Mouse (Mus musculus) monocyte, adult 5-6 weeks (primary cell): Measurements from ENCODE around the gene Odf2. TPM values are rescaled to one million over a fixed set of nuclear protein-coding genes. Genes with fewer than 3 reads are reported as not detected.

Source experiments
- ATAC-seq: fragments of 153-309, 156-312 bp; replicated peaks from 2 replicates; pipeline ENCODE4 v1.8.0; 2017; ENCODE audit warnings: mild to moderate bottlenecking; ENCODE audit not compliant: low TSS enrichment, insufficient number of reproducible peaks, severe bottlenecking, poor library complexity, low FRiP score
- total RNA-seq: library from RNA; stranded (forward); fragments of 200-1000, 200-491, 200-594 nt; gene quantifications from 3 replicates; pipeline ENCODE4 v1.2.3, GENCODE M21; 2017

Gene Odf2
- total RNA-seq = 76.9 to 105 TPM (median 89.7 TPM) in 3 replicates

GRCm38 (mm10) chr2:29889066-29889944 lies at the start of gene Odf2:
Gene Odf2 (plus strand): TSS chr2:29889221.
- peak; percentile 92 for ATAC-seq

- ATAC-seq = no peak
Measured at GRCm38 (mm10) chr2:29839460-29839859, 49.6 kb upstream of the Odf2 start.

- ATAC-seq = no peak
Measured at GRCm38 (mm10) chr2:29843231-29844105, 45.6 kb upstream of the Odf2 start.

- ATAC-seq = no peak
Measured at GRCm38 (mm10) chr2:29844115-29844514, 44.9 kb upstream of the Odf2 start.

- ATAC-seq = no peak
Measured at GRCm38 (mm10) chr2:29844661-29845060, 44.4 kb upstream of the Odf2 start.

- no peak for ATAC-seq
Measured at GRCm38 (mm10) chr2:29845636-29846035, 43.4 kb upstream of the Odf2 start.

GRCm38 (mm10) chr2:29846061-29846853 lies 42.8 kb upstream of the Odf2 start:
- no peak for ATAC-seq

- no peak for ATAC-seq
Measured at GRCm38 (mm10) chr2:29846911-29847310, 42.1 kb upstream of the Odf2 start.

- ATAC-seq = no peak
Measured at GRCm38 (mm10) chr2:29849041-29849440, 40.0 kb upstream of the Odf2 start.

GRCm38 (mm10) chr2:29849841-29850480 lies 39.1 kb upstream of the Odf2 start:
- ATAC-seq = no peak

GRCm38 (mm10) chr2:29852957-29853485 lies 36.0 kb upstream of the Odf2 start:
- no peak for ATAC-seq

- ATAC-seq = no peak
Measured at GRCm38 (mm10) chr2:29853736-29854135, 35.3 kb upstream of the Odf2 start.

GRCm38 (mm10) chr2:29855585-29856210 lies 33.3 kb upstream of the Odf2 start:
- ATAC-seq = no peak

- ATAC-seq = no peak
Measured at GRCm38 (mm10) chr2:29856451-29857260, 32.4 kb upstream of the Odf2 start.

GRCm38 (mm10) chr2:29857341-29857740 lies 31.7 kb upstream of the Odf2 start:
- no peak for ATAC-seq

- ATAC-seq = no peak
Measured at GRCm38 (mm10) chr2:29857967-29858366, 31.1 kb upstream of the Odf2 start.
